Mouse (Mus musculus): ENCODE data around the gene Dgkb.

The Dgkb gene

GRCm38 (mm10) chr12:38579191-38579817 lies 761.8 kb downstream of the Dgkb start:
- intact Hi-C loops (cut with DNase I) = no loop called here

GRCm38 (mm10) chr12:38586368-38586865 lies 768.9 kb downstream of the Dgkb start:
- intact Hi-C loops (cut with DNase I) = no loop called here

GRCm38 (mm10) chr12:38589951-38590350 lies 772.4 kb downstream of the Dgkb start:
- intact Hi-C loops (cut with DNase I) = no loop called here

GRCm38 (mm10) chr12:38593653-38594052 lies 776.1 kb downstream of the Dgkb start:
- intact Hi-C loops (cut with DNase I) = no loop called here

GRCm38 (mm10) chr12:38594055-38594454 lies 776.5 kb downstream of the Dgkb start:
- intact Hi-C loops (cut with DNase I) = no loop called here

- intact Hi-C loops (cut with DNase I) = no loop called here
Measured at GRCm38 (mm10) chr12:38596416-38597062, 779.0 kb downstream of the Dgkb start.

GRCm38 (mm10) chr12:38598096-38598495 lies 780.6 kb downstream of the Dgkb start:
- intact Hi-C loops (cut with DNase I) = no loop called here

- intact Hi-C loops (cut with DNase I) = no loop called here
Measured at GRCm38 (mm10) chr12:38600165-38600845, 782.8 kb downstream of the Dgkb start.

- intact Hi-C loops (cut with DNase I) = no loop called here
Measured at GRCm38 (mm10) chr12:38608104-38608503, 790.6 kb downstream of the Dgkb start.

GRCm38 (mm10) chr12:38668265-38668664 lies 850.7 kb downstream of the Dgkb start:
- intact Hi-C loops (cut with DNase I) = no loop called here
